Mouse (Mus musculus): ENCODE results near the gene Ism2. TPM values are rescaled to one million over a fixed set of nuclear protein-coding genes. Genes with fewer than 3 reads are reported as not detected.
"Not testable (repeated sequence)": the region's sequence is repeated elsewhere in the genome, so short reads cannot be mapped to it uniquely, and the experiment has no call there.

The Ism2 gene
- polyA plus RNA-seq, 1 experiment from 2014 or later: 1.2 TPM

GRCm38 (mm10) chr12:87325452-87325851, 25.9 kb upstream of the Ism2 start:
- H3K4me2 ChIP-seq: no peak overlapping the region
- ATAC-seq (ENCODE audit: low FRiP score): no peak
- H3K9me3 ChIP-seq: no peaks in the 10 kb centered on the region
- no peak overlapping the region for H3K9ac ChIP-seq
- H3K36me3 ChIP-seq: peaks cover 7% of the 10 kb centered on the region; the same call in 1 of the 2 replicates
- H3K27me3 ChIP-seq: no peaks in the 10 kb centered on the region
- H3K4me1 ChIP-seq (replicated peaks): 0 out of 2 replicates have a peak, but pooled peaks cover 6% of the 10 kb centered on the region
- no peak overlapping the region for H3K4me3 ChIP-seq
- WGBS: 93% methylated on average over 3 of the region's 3 CpGs
- H3K27ac ChIP-seq: no peak overlapping the region

- Histone ChIP-seq H3K9me3 (no peaks in the 10 kb centered on the region), H3K9ac (no peak overlapping the region), H3K27ac (no peak overlapping the region), H3K27me3 (no peaks in the 10 kb centered on the region), H3K4me2 (no peak overlapping the region), H3K36me3 (peaks cover 9% of the 10 kb centered on the region; the same call in 1 of the 2 replicates), H3K4me3 (no peak overlapping the region), H3K4me1 (replicated peaks) (no peaks in the 10 kb centered on the region)
- ATAC-seq (ENCODE audit: low FRiP score): no peak
- WGBS: 90% methylated on average over 3 of the region's 3 CpGs
Measured at GRCm38 (mm10) chr12:87319229-87319628, 19.7 kb upstream of the Ism2 start.

- Histone ChIP-seq H3K4me3 (no peak overlapping the region), H3K36me3 (peaks cover 4% of the 10 kb centered on the region; the same call in 1 of the 2 replicates), H3K27ac (no peak overlapping the region), H3K4me1 (replicated peaks) (no peaks in the 10 kb centered on the region), H3K9ac (no peak overlapping the region), H3K9me3 (no peaks in the 10 kb centered on the region), H3K4me2 (no peak overlapping the region), H3K27me3 (no peaks in the 10 kb centered on the region)
- no peak for ATAC-seq (ENCODE audit: low FRiP score)
- whole genome bisulfite sequencing: 57% methylated on average over 1 of the region's 1 CpGs
Measured at GRCm38 (mm10) chr12:87317951-87318350, 18.4 kb upstream of the Ism2 start.

GRCm38 (mm10) chr12:87313098-87313497, 13.6 kb upstream of the Ism2 start:
- Histone ChIP-seq H3K4me1 (replicated peaks) (no peaks in the 10 kb centered on the region), H3K4me2 (no peak overlapping the region), H3K4me3 (no peak overlapping the region), H3K9me3 (no peaks in the 10 kb centered on the region), H3K36me3 (peaks cover 37% of the 10 kb centered on the region), H3K27ac (no peak overlapping the region), H3K9ac (no peak overlapping the region), H3K27me3 (no peaks in the 10 kb centered on the region)
- 63% methylated on average over 2 of the region's 2 CpGs for WGBS
- no peak for ATAC-seq (ENCODE audit: low FRiP score)

GRCm38 (mm10) chr12:87306584-87306844, 7.0 kb upstream of the Ism2 start:
- not testable (repeated sequence) for H3K27me3 ChIP-seq; H3K4me3 ChIP-seq; H3K9me3 ChIP-seq; H3K9ac ChIP-seq; H3K4me2 ChIP-seq; H3K27ac ChIP-seq; H3K4me1 ChIP-seq (replicated peaks)
- WGBS: 83% methylated on average over 4 of the region's 4 CpGs
- 0 out of 2 replicates have a peak, but pooled peaks have one; percentile 21 for ATAC-seq (ENCODE audit: low FRiP score)
- peaks cover 26% of the 10 kb centered on the region for H3K36me3 ChIP-seq

- H3K4me1 ChIP-seq (replicated peaks): peaks cover 9% of the 10 kb centered on the region
- no peak overlapping the region for H3K4me2 ChIP-seq
- H3K27me3 ChIP-seq: peaks cover 11% of the 10 kb centered on the region
- 35% methylated on average over 13 of the region's 13 CpGs for WGBS
- peak; percentile 46; the same call in 1 of the 2 replicates for ATAC-seq (ENCODE audit: low FRiP score)
- no peak overlapping the region for H3K9ac ChIP-seq
- H3K27ac ChIP-seq: 0 out of 2 replicates have a peak overlapping the region, but pooled peaks have one; percentile 23
- H3K4me3 ChIP-seq: no peak overlapping the region
- H3K9me3 ChIP-seq: no peaks in the 10 kb centered on the region
- peaks cover 26% of the 10 kb centered on the region for H3K36me3 ChIP-seq
Measured at GRCm38 (mm10) chr12:87305767-87306583, 6.5 kb upstream of the Ism2 start.

GRCm38 (mm10) chr12:87301189-87301588, 1.7 kb upstream of the Ism2 start:
- WGBS: 53% methylated on average over 4 of the region's 4 CpGs

GRCm38 (mm10) chr12:87300441-87300690, 861 bp upstream of the Ism2 start:
- Histone ChIP-seq H3K4me1 (replicated peaks) (peaks cover 16% of the 10 kb centered on the region), H3K36me3 (no peaks in the 10 kb centered on the region), H3K27ac (no peak overlapping the region), H3K9me3 (no peaks in the 10 kb centered on the region), H3K27me3 (peaks cover 41% of the 10 kb centered on the region), H3K9ac (peak overlapping the region; percentile 79), H3K4me3 (peak overlapping the region; percentile 72), H3K4me2 (peak overlapping the region; percentile 97)
- WGBS: under 1% methylated on average over 9 of the region's 9 CpGs
- no peak for ATAC-seq (ENCODE audit: low FRiP score)

More at GRCm38 (mm10) chr12:87301189-87301588, 1.7 kb upstream of the Ism2 start:
- Histone ChIP-seq H3K36me3 (no peaks in the 10 kb centered on the region), H3K4me1 (replicated peaks) (peaks cover 25% of the 10 kb centered on the region), H3K9ac (no peak overlapping the region), H3K9me3 (no peaks in the 10 kb centered on the region), H3K27ac (no peak overlapping the region), H3K4me3 (no peak overlapping the region), H3K4me2 (no peak overlapping the region), H3K27me3 (peaks cover 41% of the 10 kb centered on the region)
- no peak for ATAC-seq (ENCODE audit: low FRiP score)

- WGBS: 8% methylated on average over 29 of the region's 29 CpGs
- Histone ChIP-seq H3K27me3 (peaks cover 41% of the 10 kb centered on the region), H3K4me2 (peak overlapping the region; percentile 97), H3K4me1 (replicated peaks) (peaks cover 16% of the 10 kb centered on the region), H3K9ac (peak overlapping the region; percentile 79), H3K27ac (no peak overlapping the region), H3K36me3 (no peaks in the 10 kb centered on the region), H3K9me3 (no peaks in the 10 kb centered on the region), H3K4me3 (peak overlapping the region; percentile 72)
- ATAC-seq (ENCODE audit: low FRiP score): peak; percentile 76
Measured at GRCm38 (mm10) chr12:87299037-87299656, 358 bp downstream of the Ism2 start.

GRCm38 (mm10) chr12:87293934-87294333, 5.6 kb downstream of the Ism2 start:
- ATAC-seq (ENCODE audit: low FRiP score): no peak
- Histone ChIP-seq H3K9me3 (no peaks in the 10 kb centered on the region), H3K4me3 (no peak overlapping the region), H3K27me3 (peaks cover 9% of the 10 kb centered on the region), H3K27ac (no peak overlapping the region), H3K4me1 (replicated peaks) (peaks cover 1% of the 10 kb centered on the region), H3K9ac (no peak overlapping the region), H3K4me2 (no peak overlapping the region), H3K36me3 (no peaks in the 10 kb centered on the region)
- 70% methylated on average over 6 of the region's 6 CpGs for WGBS

GRCm38 (mm10) chr12:87289100-87289499, 10.4 kb downstream of the Ism2 start:
- 95% methylated on average over 5 of the region's 5 CpGs for WGBS

GRCm38 (mm10) chr12:87284726-87285125, 14.8 kb downstream of the Ism2 start:
- ATAC-seq (ENCODE audit: low FRiP score): no peak
- H3K4me3 ChIP-seq: no peak overlapping the region
- no peaks in the 10 kb centered on the region for H3K9me3 ChIP-seq
- no peaks in the 10 kb centered on the region for H3K4me1 ChIP-seq (replicated peaks)
- H3K4me2 ChIP-seq: no peak overlapping the region
- 94% methylated on average over 5 of the region's 5 CpGs for WGBS
- no peaks in the 10 kb centered on the region for H3K27me3 ChIP-seq
- H3K9ac ChIP-seq: no peak overlapping the region
- no peak overlapping the region for H3K27ac ChIP-seq
- no peaks in the 10 kb centered on the region for H3K36me3 ChIP-seq

More at GRCm38 (mm10) chr12:87289100-87289499, 10.4 kb downstream of the Ism2 start:
- Histone ChIP-seq H3K36me3 (no peaks in the 10 kb centered on the region), H3K27me3 (no peaks in the 10 kb centered on the region), H3K4me1 (replicated peaks) (no peaks in the 10 kb centered on the region), H3K4me2 (no peak overlapping the region), H3K9ac (no peak overlapping the region), H3K27ac (no peak overlapping the region), H3K4me3 (no peak overlapping the region), H3K9me3 (no peaks in the 10 kb centered on the region)
- no peak for ATAC-seq (ENCODE audit: low FRiP score)

GRCm38 (mm10) chr12:87284268-87284667, 15.2 kb downstream of the Ism2 start:
- Histone ChIP-seq H3K9ac (no peak overlapping the region), H3K4me1 (replicated peaks) (no peaks in the 10 kb centered on the region), H3K27ac (no peak overlapping the region), H3K4me3 (no peak overlapping the region), H3K27me3 (no peaks in the 10 kb centered on the region), H3K9me3 (no peaks in the 10 kb centered on the region), H3K4me2 (no peak overlapping the region), H3K36me3 (no peaks in the 10 kb centered on the region)
- ATAC-seq (ENCODE audit: low FRiP score): no peak
- WGBS: 92% methylated on average over 4 of the region's 4 CpGs

All from hindbrain, embryonic 13.5 days (tissue).